Mouse (Mus musculus) stomach, postnatal 0 days (tissue): ENCODE results near the gene Themis3.

Experiments
- CTCF ChIP-seq: IDR thresholded peaks from 2 replicates; pipeline ENCODE4 v1.5.1; 2016; ENCODE audit warnings: antibody characterized with exemption, low read depth, mild to moderate bottlenecking, moderate library complexity
- EP300 ChIP-seq: optimal IDR thresholded peaks from 2 replicates; pipeline ENCODE3; 2016; ENCODE audit warnings: antibody characterized with exemption

- TF ChIP-seq CTCF (no peak), EP300 (no peak)
Measured at GRCm38 (mm10) chr17:66604931-66605330, 10.5 kb upstream of the Themis3 start.
